Mouse (Mus musculus): Measurements from ENCODE around the gene Plcb2. TPM values are rescaled to one million over a fixed set of nuclear protein-coding genes. Genes with fewer than 3 reads are reported as not detected.

The Plcb2 gene
- total RNA-seq, 2 experiments from 2014 or later: 1.9 to 2.8 TPM

- DNase-seq (ENCODE audit: low spot score): no peak
- intact Hi-C loops (cut with DNase I): no loop called here
Measured at GRCm38 (mm10) chr2:118664975-118665516, 63.2 kb downstream of the Plcb2 start.

GRCm38 (mm10) chr2:118663804-118664766 is 64.2 kb downstream of the Plcb2 start:
- intact Hi-C loops (cut with DNase I): no loop called here
- no peak for DNase-seq (ENCODE audit: low spot score)

- intact Hi-C loops (cut with DNase I): no loop called here
- DNase-seq (ENCODE audit: low spot score): no peak
Measured at GRCm38 (mm10) chr2:118662902-118663803, 65.1 kb downstream of the Plcb2 start, which contains the start of gene Pak6. TSS of gene Pak6 (plus strand) at chr2:118663303.

- intact Hi-C loops (cut with DNase I): no loop called here
- DNase-seq (ENCODE audit: low spot score): no peak
Measured at GRCm38 (mm10) chr2:118661891-118662290, 66.3 kb downstream of the Plcb2 start.

- DNase-seq (ENCODE audit: low spot score): peak; percentile 53
- intact Hi-C loops (cut with DNase I): no loop called here
Measured at GRCm38 (mm10) chr2:118659998-118660452, 68.2 kb downstream of the Plcb2 start.

- intact Hi-C loops (cut with DNase I): no loop called here
- DNase-seq (ENCODE audit: low spot score): no peak
Measured at GRCm38 (mm10) chr2:118659493-118659892, 68.7 kb downstream of the Plcb2 start.

- intact Hi-C loops (cut with DNase I): no loop called here
- peak; percentile 34 for DNase-seq (ENCODE audit: low spot score)
Measured at GRCm38 (mm10) chr2:118659077-118659476, 69.2 kb downstream of the Plcb2 start.

GRCm38 (mm10) chr2:118658457-118658856 is 69.8 kb downstream of the Plcb2 start:
- intact Hi-C loops (cut with DNase I): no loop called here
- DNase-seq (ENCODE audit: low spot score): no peak

Other genes starting within 250 kb of the Plcb2 start
- gene Srp14, start 248.7 kb downstream of the Plcb2 start, total RNA-seq (2021): 100 to 1,000 TPM; 107 to 116 TPM
- 10 to 100 TPM in 1 of 2 experiments, 1 to 10 TPM in 1; 7.3 to 11.5 TPM for gene Bmf, start 178.8 kb downstream of the Plcb2 start, total RNA-seq (2021)
- 1 to 10 TPM; 1.9 to 2.2 TPM for gene Bub1b, start 130.2 kb downstream of the Plcb2 start, total RNA-seq (2021)
- gene Pak6, start 65.1 kb downstream of the Plcb2 start, total RNA-seq (2021): 1 to 10 TPM; 6.4 to 9.9 TPM
- 1 to 10 TPM; 1.8 to 3.0 TPM for gene Ankrd63, start 24.5 kb downstream of the Plcb2 start, total RNA-seq (2021)
- 10 to 100 TPM; 26.7 to 32.4 TPM for gene Inafm2, start 17.3 kb upstream of the Plcb2 start, total RNA-seq (2021)
- 10 to 100 TPM; 23.0 to 24.2 TPM for gene Ccdc9b, start 34.2 kb upstream of the Plcb2 start, total RNA-seq (2021)
- not detected for gene Phgr1, start 44.3 kb upstream of the Plcb2 start, total RNA-seq (2021)
- gene Disp2, start 51.3 kb upstream of the Plcb2 start, total RNA-seq (2021): under 1 TPM in 1 of 2 experiments, not detected in 1; 0.03 TPM
- 1 to 10 TPM; 1.4 to 1.6 TPM for gene Knstrn, start 85.6 kb upstream of the Plcb2 start, total RNA-seq (2021)
- gene Ivd, start 133.5 kb upstream of the Plcb2 start, total RNA-seq (2021): 100 to 1,000 TPM; 297 to 304 TPM
- 10 to 100 TPM; 14.7 to 18.2 TPM for gene Bahd1, start 171.9 kb upstream of the Plcb2 start, total RNA-seq (2021)
- gene Chst14, start 198.1 kb upstream of the Plcb2 start, total RNA-seq (2021): 1 to 10 TPM; 9.3 to 9.8 TPM